Mouse (Mus musculus) midbrain, embryonic 16.5 days (tissue): ENCODE measurements around the gene Gm28827. TPM values are rescaled to one million over a fixed set of nuclear protein-coding genes. Genes with fewer than 3 reads are reported as not detected.
"Not testable (repeated sequence)": the region's sequence is repeated elsewhere in the genome, so short reads cannot be mapped to it uniquely, and the experiment has no call there.

Experiments used
- ATAC-seq: fragments of 200-750 bp; cut with Nextera tagmentation; 2 replicates; pipeline ENCODE4 v1.8.0; 2017; ENCODE audit warnings: moderate TSS enrichment
- H3K27ac ChIP-seq: fragments of 300-500 bp; sonication (generic); 2 replicates; pipeline ENCODE4 v1.5.1; 2014; ENCODE audit warnings: mild to moderate bottlenecking, low read length, mixed read lengths
- H3K27me3 ChIP-seq: fragments of 300-500 bp; sonication (generic); 2 replicates; pipeline ENCODE4 v1.6.1; 2014; ENCODE audit warnings: low read depth, low read length, mixed read lengths; ENCODE audit not compliant: control insufficient read depth, insufficient read depth
- H3K36me3 ChIP-seq: fragments of 300-500 bp; sonication (generic); 2 replicates; pipeline ENCODE4 v1.6.1; 2014; ENCODE audit warnings: mild to moderate bottlenecking, low read length, moderate library complexity, mixed read lengths; ENCODE audit not compliant: control insufficient read depth, insufficient read depth
- H3K4me1 ChIP-seq: fragments of 300-500 bp; sonication (generic); 2 replicates; pipeline ENCODE4 v1.6.1; 2014; ENCODE audit warnings: mild to moderate bottlenecking, low read length, mixed read lengths; ENCODE audit not compliant: control insufficient read depth, insufficient read depth
- H3K4me2 ChIP-seq: fragments of 300-500 bp; sonication (generic); 2 replicates; pipeline ENCODE4 v1.6.1; 2014; ENCODE audit warnings: mild to moderate bottlenecking, low read length, mixed read lengths
- H3K4me3 ChIP-seq: fragments of 300-500 bp; sonication (generic); 2 replicates; pipeline ENCODE4 v1.5.1; 2014; ENCODE audit warnings: low read depth, mild to moderate bottlenecking, low read length, moderate library complexity, mixed read lengths
- H3K9ac ChIP-seq: fragments of 300-500 bp; sonication (generic); 2 replicates; pipeline ENCODE4 v1.6.1; 2014; ENCODE audit warnings: low read depth, low read length, mixed read lengths
- H3K9me3 ChIP-seq: fragments of 300-500 bp; sonication (generic); replicated peaks from 2 replicates; pipeline ENCODE4 v1.6.1; 2014; ENCODE audit warnings: mild to moderate bottlenecking, low read length, mixed read lengths; ENCODE audit not compliant: control insufficient read depth, poor library complexity, severe bottlenecking
- whole genome bisulfite sequencing: fragments of 180-500 bp; shearing (Covaris S2); extraction: QIAGEN DNeasy Blood & Tissue Kit; methylation state at CpG from one replicate; pipeline ENCODE4 v1.1.7; 2014; 5-methylcytosine and 5-hydroxymethylcytosine counted together
- polyA plus RNA-seq: library from polyadenylated mRNA; unstranded; fragments of >200 nt; fragmentation: Nextera tagmentation; extraction: Ambion mirVana; gene quantifications from 2 replicates; pipeline ENCODE4 v1.2.1, GENCODE M21; 2015

Gm28827 gene
- not detected in 2 replicates for polyA plus RNA-seq

DNA sequence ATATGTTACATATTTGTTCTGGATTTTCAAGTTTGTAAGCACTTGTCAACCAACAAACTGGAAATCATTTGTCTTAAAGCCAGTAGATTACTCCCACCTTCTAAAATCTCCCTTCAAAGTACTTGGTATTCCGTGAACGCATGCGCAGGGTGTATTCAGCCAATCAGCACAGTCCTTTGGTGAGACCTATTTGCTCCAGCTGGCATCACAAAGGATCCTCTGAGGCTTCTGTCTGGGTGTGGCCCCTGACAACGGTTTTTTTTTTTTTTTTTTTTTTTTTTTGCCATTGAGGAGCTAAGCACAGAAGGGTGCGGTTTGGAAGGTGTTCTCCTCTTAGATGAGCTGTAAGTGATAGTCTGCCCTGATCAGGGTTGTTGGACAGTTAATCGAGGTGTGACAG, at the start of gene Gm28827:
Gm28827 (plus strand) TSS at position 301 of the 400 bp plus-strand sequence.
- not testable (repeated sequence) for H3K9me3 ChIP-seq, H3K36me3 ChIP-seq, ATAC-seq, H3K27ac ChIP-seq, H3K4me1 ChIP-seq, H3K9ac ChIP-seq, H3K27me3 ChIP-seq, H3K4me2 ChIP-seq, H3K4me3 ChIP-seq
- WGBS, result no CpG with 5 or more reads among the region's 6 CpGs
